Mouse (Mus musculus) frontal cortex, postnatal 10 days (tissue): ENCODE results near the gene Fig4.

Experiments
- DNase-seq, 2 experiments: peaks; one replicate each; pipeline ENCODE4 v3.0.0; 2022; ENCODE audit warnings: low spot score in 2 of 2, mixed read lengths in 1 of 2

Fig4 gene

DNA sequence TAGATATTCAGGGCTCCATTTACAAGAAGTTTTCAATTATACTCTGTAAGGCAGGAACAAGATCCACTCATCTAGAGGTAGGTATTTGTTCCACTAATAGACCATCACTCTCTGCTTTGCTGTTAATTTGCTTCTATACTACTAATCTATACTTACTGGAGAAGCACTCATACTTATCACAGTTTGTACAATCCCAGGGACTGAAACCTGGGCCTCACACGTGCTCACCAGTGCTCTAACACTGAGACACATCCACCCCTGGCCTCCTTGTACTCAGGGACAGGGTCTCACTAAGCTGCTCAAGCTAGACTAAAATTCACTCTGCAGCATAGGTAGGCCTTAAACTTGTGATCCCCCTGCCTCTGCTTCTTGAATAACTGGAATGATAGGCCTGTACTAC lies 41.8 kb downstream of the Fig4 start:
- no peak for DNase-seq

DNA sequence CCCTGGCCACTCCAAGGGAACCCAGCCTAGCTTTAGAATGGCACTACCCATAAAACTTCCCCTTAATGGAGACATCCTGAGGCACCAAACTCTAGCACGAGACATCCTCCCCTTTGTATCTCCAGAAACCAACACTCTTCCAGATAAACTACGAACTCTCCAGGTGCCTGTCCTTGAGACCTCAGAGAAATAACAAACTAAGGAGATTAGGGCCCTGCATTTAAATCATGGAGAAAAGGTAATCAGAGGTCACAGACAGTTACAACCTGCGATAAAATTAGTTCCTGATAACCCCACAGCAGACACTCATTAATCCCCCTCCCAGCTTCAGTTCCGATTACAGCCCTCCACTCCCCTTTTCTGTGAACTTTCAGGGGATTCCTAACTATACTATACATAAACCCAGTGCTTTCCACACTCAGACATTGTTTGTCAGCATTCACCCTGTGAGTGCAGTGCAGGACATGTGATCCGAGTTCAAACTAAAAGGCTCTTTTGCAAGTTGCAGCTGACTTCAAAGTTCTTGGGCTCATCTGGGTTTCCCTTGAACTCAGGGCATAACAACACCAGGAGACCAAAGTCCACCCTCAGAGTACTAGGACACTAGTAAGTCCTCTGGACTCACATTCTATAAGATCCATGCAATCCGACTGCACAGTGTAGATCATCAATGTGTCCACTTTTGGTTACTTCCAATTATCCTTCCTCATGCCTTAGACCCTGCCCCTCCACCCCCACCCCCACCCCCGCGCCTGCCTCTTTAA lies 42.6 kb downstream of the Fig4 start:
- DNase-seq, result no peak

DNA sequence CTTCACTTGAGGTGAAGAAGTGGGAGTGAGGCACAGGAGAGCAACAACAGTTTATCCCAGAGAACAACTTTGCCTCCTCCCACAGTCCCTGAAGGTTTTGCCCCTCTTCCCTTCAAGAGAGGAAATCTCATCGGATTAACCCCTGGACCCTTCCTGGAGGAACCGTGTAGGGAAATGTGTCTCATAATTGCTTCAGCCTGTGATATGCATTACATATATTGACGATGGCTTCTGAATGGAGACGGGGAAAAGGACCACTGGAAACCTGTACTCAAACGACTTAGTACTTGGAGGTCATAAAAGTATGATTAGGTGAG lies 52.4 kb downstream of the Fig4 start:
- no peak for DNase-seq

DNA sequence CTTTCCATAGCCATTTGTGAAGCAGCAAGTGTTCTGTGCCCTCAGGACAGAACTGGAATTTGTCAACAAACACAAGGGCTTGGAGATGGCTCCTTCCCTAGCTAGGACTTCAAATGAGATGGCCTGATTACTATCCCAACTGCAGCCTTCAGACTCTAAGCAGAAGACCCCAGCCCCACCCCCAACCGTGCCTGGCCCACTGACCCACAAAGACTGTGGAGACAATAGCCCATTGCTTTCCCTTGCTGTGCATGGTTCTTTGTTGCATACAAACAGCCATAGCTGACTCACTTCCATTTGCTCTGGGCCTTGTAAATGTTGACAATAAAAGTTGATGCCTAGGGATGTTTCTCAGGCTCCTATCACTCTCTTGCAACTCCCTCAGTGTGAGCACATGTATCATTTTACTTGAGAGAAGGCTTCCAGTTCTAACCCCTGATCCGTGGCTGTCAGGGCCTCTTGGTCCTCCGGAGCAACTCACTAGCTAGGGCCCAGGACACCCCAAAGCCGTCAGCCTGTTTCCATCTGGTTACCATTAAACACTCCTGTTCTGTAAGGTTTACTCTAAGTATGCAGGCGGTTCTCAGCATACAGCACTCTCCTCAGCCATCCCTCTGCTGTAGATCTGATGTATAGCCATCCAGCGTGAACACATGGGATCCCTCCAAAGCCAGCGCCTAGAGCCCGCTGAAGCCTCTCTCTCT lies 52.9 kb downstream of the Fig4 start:
- no peak for DNase-seq

DNA sequence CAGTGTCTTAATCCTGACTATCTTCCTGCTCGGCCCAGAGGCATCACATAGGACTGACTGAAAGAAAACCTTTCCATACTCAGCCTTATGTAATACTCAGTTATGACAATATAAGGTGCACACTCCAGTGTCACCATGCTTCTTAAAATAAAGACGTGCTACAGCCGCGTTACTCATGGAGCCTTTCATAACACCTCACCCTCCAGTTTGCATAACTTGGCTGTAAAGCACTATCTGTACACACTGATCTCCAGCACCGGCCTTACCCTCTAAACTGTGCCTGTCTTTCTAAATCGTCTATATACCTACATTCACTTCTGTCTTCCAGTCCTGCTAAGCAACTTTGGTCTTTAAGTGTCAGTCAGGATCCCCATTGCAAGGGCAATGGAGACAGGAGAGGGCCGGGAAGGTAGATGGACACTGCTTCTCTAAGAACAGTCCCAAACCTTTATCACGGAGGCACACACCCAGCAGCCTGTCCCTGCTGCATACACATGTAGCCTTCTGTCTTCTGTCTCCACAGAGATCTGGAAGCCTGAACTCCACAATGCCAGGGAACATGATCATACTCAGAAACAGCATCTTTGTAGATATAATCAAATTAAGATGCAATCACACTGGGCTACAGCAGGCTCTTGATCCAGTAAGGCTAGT lies 53.9 kb downstream of the Fig4 start:
- no peak for DNase-seq

DNA sequence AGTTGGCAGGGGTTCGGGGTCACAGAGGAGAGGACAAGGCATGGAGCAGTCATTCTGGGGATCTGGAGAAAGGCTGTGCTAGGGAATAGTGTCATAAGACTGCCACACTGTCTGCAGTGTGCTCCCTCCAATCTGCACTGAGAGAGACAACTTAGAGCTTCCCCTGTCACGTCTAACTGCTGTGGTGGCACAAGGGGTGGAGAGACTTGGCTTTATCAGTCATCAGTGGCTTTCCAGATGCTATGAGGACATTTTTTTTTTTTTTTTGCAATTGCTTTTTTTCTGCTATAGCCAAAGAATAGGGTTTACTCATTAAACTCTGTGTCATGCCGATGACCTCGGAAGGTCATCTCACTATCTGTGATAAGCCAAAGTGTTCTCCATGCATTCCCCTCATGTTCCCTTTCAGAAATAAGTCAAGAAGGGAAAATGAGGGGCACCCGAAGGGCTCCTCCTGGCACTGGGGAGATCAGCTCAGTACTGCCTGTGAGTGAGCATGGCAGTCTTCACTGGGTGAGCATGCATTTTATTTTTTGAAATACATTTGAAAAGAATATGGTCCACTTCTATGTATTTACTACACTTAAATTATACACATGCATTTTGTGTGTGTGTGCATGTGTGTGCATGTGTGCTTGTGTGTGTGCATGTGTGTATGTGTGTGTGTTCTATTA lies 55.1 kb downstream of the Fig4 start:
- DNase-seq, result no peak

DNA sequence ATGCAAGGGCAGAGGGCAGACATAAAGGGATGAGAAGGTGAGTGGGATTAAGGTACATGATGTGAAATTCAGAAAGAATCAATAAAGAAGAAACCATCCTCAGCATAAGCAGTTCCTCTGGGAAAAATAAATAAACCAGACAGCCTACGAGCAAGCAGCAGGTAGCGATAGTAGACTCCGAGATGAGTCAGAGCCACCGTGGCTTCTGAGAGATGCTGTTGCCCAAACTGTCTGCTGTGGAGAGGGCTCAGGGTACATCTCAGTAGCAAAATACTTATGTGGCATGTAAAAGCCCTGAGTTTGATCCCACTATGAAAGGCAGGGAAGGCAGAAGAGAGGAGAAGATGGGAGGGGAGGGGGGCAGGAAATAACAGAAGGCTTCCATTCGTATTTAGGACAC lies 56.9 kb downstream of the Fig4 start:
- no peak for DNase-seq

DNA sequence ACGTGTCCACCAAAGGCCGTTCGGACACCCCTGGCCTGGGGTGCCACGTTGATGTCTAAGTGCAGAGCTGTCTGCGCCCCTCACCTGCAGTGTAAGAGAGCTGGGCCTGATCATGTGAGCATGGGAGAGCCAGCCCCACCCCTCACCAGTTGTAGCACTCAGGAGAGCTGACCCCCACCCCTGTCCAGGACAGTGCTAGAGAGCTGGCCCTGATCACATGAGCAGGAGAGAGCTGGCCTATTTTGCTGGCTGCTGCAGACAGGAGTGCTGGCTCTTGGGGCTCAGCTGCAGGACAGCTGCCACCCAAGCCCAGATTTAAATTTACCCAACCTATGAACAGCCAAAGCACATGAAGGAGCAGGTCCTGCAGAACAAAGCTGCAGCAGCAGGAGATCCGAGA lies 57.6 kb downstream of the Fig4 start:
- no peak for DNase-seq

DNA sequence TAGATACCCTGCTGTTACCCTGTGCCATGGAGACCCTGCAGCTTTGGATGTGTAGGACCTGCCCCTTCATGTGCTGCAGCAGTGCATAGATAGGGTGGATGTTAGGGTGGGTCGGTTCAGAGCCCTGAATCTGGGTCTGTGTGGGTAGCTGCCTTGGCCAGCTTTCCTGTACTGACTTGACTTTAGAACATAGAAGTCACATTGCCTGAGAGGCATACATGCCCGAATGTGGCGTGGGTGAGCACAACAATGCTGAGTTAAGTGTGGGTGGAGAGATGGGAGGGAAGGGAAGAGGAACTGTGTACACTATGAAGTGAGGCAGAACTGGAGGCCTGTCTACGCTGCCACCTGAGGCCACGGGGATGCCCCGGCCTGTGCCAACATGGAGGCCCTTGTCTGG lies 58.0 kb downstream of the Fig4 start:
- no peak for DNase-seq

DNA sequence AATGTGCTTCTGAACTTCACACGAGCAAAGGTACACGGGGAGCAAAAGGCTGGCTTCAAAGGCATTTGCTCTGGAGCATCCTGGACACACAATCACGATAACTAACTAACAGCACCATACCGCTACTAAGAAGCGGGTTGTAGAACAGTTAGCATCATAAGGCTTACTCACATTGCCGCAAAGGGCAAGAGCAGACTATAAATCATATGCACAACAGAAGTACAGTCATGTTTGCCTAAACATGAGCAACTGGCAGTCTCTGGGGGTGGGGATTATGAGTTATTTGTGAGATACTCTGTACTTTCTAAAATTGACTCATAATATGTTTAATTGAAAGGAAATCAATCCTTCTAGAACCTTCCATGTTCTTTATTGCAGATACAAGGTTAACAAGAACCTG lies 59.1 kb downstream of the Fig4 start:
- DNase-seq, result no peak

DNA sequence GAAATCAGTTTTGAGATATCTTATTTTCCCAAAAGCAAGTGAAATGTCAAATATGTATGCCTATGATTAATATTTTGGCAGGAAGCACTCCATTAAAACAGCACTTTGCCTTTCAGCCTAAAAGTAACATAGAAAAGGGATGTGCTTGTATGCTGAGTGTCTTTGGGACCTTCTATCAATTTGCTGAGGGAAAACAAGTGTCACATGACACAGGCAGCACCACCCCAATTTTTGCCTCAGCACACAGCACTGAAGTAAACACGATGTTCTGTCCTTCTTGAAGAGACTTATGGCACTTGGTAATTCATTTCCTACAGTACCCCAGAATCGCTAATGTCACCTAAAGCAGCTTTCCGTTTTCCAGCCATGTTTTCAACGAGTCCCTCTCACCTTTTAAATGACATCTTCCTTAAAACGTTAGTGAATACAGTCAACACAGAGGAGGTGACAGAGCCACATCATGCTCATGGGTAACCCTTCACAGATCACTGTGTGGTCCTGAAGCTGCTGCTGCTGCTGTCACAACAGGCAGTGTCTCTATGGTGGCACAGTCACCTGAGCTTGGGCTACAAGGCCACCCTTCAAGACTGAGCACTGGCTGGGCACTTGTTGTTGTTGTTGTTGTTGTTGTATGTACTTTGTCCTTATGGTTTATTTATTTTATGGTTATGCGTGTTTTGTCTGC lies 61.4 kb downstream of the Fig4 start:
- no peak for DNase-seq

DNA sequence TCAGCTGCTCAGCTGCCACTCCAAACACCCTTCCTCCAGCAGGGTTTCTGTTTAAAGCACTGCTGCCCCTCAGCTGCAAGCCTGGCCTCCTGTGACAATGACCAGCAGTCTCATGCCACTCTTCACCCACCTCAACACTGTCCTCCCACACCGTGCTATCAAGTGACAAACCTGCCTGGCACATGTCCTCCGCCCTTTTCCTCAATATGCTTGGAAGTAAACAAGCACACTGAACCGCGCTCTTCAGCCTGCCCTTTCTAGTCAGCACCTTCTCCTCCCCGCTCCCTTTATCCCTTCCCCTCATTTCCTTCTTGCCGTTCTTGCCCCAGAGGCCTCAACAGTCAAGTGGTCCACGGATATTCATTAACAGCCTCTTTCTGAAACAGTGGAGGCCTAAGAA lies 62.0 kb downstream of the Fig4 start:
- DNase-seq, result no peak

DNA sequence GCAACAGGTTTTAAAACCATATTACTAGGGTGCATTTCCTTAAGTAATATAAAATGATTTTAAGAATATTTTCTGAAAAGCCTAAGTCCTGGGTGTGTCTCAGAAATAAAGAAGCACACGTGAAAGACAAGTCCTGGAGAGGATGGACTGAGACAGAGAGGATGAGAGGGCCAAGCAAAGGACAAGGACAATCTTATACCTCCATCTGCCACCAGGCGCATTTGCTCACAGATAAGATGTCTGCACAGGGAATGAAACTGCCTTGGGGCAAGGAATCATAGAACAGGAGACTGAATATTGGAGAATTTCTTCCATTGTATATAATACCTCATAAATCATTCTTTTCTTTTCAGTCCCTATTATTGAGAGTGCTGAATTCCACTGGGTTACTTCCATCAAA lies 67.0 kb downstream of the Fig4 start:
- DNase-seq, result no peak

DNA sequence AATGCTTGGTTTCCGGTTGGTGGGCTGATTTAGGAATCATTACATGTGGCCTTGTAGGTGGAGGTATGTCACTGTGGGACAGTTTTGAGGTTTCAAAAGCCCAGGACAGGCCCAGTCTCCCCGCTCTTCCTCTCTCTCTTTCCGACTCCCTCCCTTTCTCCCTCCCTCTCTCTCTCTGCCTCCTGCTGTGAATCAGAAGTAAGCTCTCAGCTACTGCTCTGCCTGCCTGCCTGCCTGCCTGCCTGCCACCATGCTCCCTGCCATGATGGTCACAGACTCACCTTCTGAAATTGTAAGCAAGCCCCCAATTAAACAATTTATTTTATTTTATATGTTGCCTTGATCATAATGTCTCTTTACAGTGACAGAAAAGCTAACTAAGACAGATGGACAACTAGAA lies 67.5 kb downstream of the Fig4 start:
- no peak for DNase-seq

DNA sequence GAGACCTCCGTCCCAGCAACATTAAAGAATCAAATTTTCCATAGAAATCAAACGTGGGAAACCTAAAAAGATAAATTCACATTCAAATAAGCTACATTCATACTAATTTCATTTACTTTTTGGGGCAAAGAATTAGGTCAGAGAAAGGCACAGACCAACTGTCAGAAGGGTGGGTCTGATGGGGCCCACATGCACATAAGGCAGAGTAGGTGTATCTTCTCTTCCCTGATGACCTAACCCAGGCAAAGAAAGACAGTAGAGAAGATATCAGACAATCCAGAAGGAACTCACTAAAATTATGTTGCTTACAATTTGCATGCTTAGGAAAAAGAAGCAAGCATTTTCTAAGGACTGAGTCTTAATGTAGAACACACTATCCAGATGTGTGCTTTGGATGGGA lies 67.9 kb downstream of the Fig4 start:
- no peak for DNase-seq

DNA sequence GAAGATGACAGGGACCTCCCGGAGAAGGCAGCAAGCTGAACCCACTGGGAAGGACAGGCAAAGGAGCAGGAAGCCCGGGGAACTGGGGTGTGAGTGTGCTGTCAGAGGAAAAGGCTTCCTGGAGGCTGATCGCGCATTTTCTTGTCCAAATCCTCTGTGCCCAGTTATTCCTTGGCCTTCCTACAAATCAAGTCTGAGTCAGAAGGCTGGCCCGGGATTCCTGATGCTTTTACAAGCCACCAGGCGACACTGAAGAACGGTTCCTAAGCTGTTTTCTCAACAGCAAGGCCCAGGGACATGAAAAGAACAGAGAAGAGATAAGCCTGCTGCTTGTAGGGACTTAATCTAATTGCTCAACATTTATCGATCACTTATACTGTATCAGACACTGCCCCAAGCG lies 68.5 kb downstream of the Fig4 start:
- no peak for DNase-seq

DNA sequence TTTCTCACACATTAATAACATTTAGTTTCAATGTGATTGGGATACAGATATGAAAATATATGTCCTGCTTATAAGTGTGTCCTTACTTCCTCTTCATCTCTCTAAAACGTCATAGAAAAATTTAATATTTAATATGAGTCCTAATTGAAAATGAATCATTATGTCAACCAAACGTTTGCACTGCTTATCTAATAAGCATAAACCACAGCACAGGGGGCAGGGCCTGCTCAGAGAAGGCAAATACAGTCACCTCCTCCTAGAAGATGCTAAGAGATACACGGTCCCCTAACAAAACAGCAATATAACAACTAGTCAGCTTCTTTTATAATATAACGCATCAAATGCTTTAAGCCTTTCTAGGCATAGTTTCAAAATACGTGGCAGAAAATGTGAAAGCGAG lies 69.9 kb downstream of the Fig4 start:
- no peak for DNase-seq

DNA sequence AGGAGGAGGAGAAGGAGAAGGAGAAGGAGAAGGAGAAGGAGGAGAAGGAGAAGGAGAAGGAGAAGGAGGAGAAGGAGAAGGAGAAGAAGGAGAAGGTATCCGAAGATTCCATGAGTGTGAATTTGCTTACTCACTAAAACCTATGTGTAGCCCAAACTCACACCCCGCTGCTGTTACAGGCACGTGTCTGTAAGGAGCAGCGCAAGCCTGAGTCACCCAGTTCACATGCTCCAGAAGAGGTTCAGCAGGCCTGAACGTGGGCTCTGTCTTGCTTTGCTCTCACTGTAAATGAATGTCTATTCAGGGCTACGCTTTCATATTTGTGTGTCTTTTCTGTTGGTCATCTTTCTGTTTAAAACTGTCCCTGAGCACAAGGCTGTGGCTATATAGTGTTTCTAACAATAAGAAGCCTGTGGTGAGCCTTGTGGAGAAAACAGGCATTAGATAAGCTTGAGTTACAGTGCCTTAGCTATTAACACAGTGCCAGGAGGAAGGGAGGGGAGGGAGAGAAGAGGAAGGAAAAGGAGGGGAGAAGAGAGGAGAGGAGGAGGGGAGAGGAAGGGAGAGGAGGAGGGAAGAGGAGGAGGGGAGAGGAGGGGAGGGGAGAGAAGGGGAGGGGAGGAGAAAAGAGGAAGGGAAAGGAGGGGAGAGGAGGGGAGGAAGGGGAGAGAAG lies 71.8 kb downstream of the Fig4 start:
- no peak for DNase-seq

DNA sequence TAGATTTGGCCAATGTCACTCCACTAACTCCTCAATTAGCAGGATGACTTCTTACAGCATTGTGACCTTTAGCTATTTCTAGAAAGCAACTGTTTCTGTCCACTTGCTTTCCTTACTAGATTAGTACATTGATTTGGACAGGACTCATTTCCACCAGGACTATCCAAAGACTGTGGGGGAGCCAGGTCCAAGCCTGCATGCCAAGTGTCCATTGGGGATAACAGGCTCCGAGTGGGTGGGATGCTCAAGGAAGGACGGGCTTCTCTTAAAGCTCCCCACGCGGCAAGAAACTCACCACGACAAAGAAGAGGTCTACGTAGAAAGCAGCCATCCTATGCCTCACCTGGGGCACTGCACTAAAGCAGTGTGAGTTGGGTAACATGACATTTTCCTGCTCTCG lies 75.4 kb downstream of the Fig4 start:
- no peak for DNase-seq

DNA sequence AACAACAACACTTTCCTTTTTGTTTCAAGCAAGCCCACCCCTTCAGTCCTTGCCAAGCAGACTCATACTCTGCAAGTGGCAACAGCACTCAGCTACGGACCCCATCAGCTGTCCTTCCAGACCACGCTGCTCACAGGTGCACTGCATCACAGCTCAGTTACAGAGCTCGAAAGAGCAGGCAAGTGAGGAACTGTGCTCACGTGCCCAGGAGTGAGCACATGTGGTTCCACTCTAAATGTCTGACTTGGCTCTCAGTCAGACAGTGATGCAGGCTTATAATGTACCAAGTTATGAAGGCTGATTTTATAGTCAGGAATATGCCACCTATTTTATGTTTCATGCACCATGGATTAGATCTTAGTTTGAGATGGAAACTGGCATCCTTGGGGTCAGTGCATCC lies 79.6 kb downstream of the Fig4 start:
- no peak for DNase-seq

DNA sequence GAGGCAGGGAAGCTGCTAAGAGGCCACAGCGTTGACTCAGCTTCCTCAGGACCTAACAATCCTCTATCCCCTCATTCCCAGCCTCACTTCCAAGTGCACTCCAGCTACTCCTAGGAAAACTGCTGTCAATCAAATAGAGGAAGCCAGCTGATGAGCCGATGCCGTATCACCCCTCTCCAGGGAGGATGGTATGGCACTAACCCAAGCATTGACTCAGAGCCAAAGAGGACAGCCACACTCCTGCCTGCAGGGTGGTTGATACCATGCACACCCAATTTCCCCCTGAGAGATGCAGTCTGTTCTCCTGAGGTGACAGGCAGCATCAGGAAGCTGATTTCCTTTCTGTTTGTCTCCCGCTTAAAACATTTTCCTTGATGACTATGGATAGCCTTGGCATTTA lies 81.9 kb downstream of the Fig4 start:
- no peak for DNase-seq

DNA sequence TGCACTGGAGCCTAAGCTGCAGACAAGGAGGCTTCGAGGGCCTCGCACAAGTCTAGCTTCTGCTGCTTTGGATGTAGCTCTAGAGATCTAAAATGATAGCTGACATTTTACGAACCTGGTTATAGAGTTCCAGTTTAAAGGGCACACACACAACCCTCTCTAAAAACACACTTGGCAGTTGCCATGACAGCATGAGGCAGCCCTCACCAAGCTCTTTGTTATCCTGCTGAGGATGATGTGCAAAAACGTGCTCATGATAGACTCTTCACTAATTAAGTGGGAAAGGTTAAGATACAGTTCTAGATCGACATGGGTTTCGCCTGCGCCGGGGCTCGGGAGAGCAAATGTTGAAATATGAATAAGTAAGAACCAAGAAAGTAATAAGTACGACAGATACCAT lies 84.2 kb downstream of the Fig4 start:
- no peak for DNase-seq
